Mouse (Mus musculus) forebrain, embryonic 10.5 days (tissue): ENCODE measurements around the gene Inca1. TPM values are rescaled to one million over a fixed set of nuclear protein-coding genes. Genes with fewer than 3 reads are reported as not detected.

Source experiments
- DNase-seq: peaks from one replicate; pipeline ENCODE4 v3.0.0-alpha.2; 2017; ENCODE audit warnings: low spot score; ENCODE audit errors: extremely low spot score
- H3K27ac ChIP-seq: fragments of 300-500 bp; sonication (generic); 2 replicates; pipeline ENCODE4 v1.5.1; 2016; ENCODE audit warnings: mild to moderate bottlenecking
- H3K27me3 ChIP-seq: fragments of 300-500 bp; sonication (generic); 2 replicates; pipeline ENCODE4 v1.6.1; 2016; ENCODE audit warnings: mild to moderate bottlenecking; ENCODE audit not compliant: poor library complexity, severe bottlenecking
- H3K36me3 ChIP-seq: fragments of 300-500 bp; sonication (generic); replicated peaks from 2 replicates; pipeline ENCODE4 v1.6.1; 2016; ENCODE audit warnings: mild to moderate bottlenecking, moderate library complexity
- H3K4me1 ChIP-seq: fragments of 300-500 bp; sonication (generic); 2 replicates; pipeline ENCODE4 v1.6.1; 2016
- H3K4me3 ChIP-seq: fragments of 300-500 bp; sonication (generic); 2 replicates; pipeline ENCODE4 v1.5.1; 2016; ENCODE audit warnings: mild to moderate bottlenecking, moderate library complexity
- H3K9me3 ChIP-seq: fragments of 300-500 bp; sonication (generic); 2 replicates; pipeline ENCODE4 v1.6.1; 2016; ENCODE audit warnings: mild to moderate bottlenecking, moderate library complexity
- WGBS: fragments of 180-500 bp; shearing (Covaris S2); methylation state at CpG from one replicate; pipeline ENCODE4 v1.1.7; 2016; 5-methylcytosine and 5-hydroxymethylcytosine counted together
- polyA plus RNA-seq: library from polyadenylated mRNA; unstranded; fragments of >200 nt; fragmentation: Nextera tagmentation; extraction: Ambion mirVana; gene quantifications from 2 replicates; pipeline ENCODE4 v1.2.1, GENCODE M21; 2016

Inca1 gene
- polyA plus RNA-seq, 1 experiment from 2014 or later: 1.1 TPM

GRCm38 (mm10) chr11:70678092-70678491 is 21.9 kb downstream of the Inca1 start:
- H3K4me1 ChIP-seq: peaks cover 29% of the 10 kb centered on the region
- 78% methylated on average over 9 of the region's 9 CpGs for WGBS
- no peak overlapping the region for H3K27ac ChIP-seq
- H3K27me3 ChIP-seq: 0 out of 2 replicates have a peak, but pooled peaks cover 3% of the 10 kb centered on the region
- no peak for DNase-seq
- peaks cover 67% of the 10 kb centered on the region for H3K36me3 ChIP-seq
- H3K9me3 ChIP-seq: no peaks in the 10 kb centered on the region
- H3K4me3 ChIP-seq: no peak overlapping the region

DNA sequence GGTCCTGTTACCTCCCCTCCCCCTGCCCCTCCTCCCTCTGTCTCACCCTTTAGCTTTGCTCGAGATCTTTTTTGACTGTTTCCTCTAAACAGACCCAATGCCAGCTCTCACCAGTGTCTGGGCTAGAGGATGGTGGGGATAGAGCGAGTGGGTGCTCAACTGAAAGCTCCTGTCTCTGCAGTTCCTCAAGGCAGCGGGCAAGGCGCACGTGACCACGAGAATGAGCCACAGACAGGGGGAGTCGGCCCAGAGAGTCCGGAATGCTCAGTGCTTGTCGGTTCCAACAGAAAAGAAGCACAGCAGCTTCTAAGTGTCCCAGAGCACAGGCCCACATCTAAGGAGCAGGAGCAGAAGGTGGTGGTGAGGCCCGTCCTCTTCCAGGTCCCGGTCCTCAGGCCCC is 25.5 kb downstream of the Inca1 start:
- 74% methylated on average over 11 of the region's 11 CpGs for WGBS
- Histone ChIP-seq H3K27ac (no peak overlapping the region), H3K4me1 (peaks cover 30% of the 10 kb centered on the region), H3K36me3 (peaks cover 63% of the 10 kb centered on the region), H3K4me3 (no peak overlapping the region), H3K9me3 (no peaks in the 10 kb centered on the region), H3K27me3 (no peaks in the 10 kb centered on the region)
- no peak for DNase-seq

DNA sequence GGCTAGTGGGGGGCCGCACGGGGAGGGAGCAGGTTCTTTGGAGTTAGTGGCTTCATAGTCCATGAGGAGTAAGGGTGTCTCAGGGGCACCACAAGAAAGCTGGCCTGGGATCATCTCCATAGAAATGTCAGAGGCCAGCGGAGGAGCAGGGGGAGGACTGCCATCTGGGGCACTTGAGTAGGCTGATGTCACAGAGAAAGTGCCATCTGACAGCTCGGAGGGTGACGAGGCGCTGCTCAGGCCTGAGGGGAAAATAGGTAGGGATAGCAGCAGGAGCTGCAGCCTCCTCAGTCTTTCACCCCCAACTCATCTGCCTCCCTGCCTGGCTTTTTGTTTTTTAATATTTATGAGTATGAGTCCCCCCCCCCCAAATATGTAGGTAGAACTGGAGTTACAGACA is 25.9 kb downstream of the Inca1 start:
- Histone ChIP-seq H3K4me3 (no peak overlapping the region), H3K9me3 (no peaks in the 10 kb centered on the region), H3K27ac (no peak overlapping the region), H3K27me3 (no peaks in the 10 kb centered on the region), H3K4me1 (peaks cover 31% of the 10 kb centered on the region), H3K36me3 (peaks cover 59% of the 10 kb centered on the region)
- 69% methylated on average over 6 of the region's 6 CpGs for WGBS
- no peak for DNase-seq

DNA sequence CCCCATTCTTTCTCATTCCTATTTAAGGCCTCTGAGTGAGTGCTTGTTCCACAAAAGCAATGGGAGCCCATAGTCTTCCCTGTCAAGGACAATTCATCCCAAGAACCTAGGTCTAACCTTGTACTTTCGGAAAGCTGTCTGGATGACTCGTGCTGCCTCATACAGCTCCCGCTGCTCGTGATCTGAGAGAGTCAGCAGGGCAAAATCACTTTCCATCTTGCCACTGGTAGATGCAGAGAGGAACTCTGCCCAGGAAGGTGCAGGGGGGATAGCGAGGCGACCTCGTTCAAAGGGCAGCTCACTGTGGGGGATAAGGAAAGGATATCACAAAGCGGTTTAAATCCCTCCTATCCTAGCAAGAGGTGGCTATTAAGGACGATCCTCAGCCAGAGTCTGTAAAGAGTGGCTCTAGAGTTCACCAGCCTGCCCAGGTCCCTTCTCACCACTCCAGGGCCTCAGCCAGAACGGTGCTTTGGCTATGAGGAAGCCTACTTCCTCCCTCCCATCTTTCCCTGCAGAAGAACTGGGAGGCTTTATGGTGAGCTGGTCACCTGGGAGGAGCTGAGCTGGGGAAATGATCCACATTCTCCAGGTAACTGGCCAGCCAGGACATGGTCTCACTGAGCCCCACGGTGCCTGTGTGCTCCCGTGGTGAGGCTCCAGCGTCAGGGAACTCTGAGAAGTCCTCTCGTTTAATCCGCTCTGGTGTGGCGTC is 28.5 kb downstream of the Inca1 start:
- WGBS: 77% methylated on average over 16 of the region's 16 CpGs
- no peaks in the 10 kb centered on the region for H3K27me3 ChIP-seq
- peak overlapping the region; percentile 72; the same call in 1 of the 2 replicates for H3K4me3 ChIP-seq
- peaks cover 47% of the 10 kb centered on the region for H3K4me1 ChIP-seq
- no peak for DNase-seq
- H3K27ac ChIP-seq: no peak overlapping the region
- no peaks in the 10 kb centered on the region for H3K9me3 ChIP-seq
- H3K36me3 ChIP-seq: peaks cover 58% of the 10 kb centered on the region

GRCm38 (mm10) chr11:70670483-70670882 is 29.5 kb downstream of the Inca1 start:
- 41% methylated on average over 14 of the region's 14 CpGs for WGBS
- Histone ChIP-seq H3K9me3 (no peaks in the 10 kb centered on the region), H3K27ac (peak overlapping the region; percentile 96), H3K4me3 (peak overlapping the region; percentile 72), H3K4me1 (peaks cover 47% of the 10 kb centered on the region), H3K36me3 (peaks cover 58% of the 10 kb centered on the region), H3K27me3 (no peaks in the 10 kb centered on the region)
- no peak for DNase-seq

DNA sequence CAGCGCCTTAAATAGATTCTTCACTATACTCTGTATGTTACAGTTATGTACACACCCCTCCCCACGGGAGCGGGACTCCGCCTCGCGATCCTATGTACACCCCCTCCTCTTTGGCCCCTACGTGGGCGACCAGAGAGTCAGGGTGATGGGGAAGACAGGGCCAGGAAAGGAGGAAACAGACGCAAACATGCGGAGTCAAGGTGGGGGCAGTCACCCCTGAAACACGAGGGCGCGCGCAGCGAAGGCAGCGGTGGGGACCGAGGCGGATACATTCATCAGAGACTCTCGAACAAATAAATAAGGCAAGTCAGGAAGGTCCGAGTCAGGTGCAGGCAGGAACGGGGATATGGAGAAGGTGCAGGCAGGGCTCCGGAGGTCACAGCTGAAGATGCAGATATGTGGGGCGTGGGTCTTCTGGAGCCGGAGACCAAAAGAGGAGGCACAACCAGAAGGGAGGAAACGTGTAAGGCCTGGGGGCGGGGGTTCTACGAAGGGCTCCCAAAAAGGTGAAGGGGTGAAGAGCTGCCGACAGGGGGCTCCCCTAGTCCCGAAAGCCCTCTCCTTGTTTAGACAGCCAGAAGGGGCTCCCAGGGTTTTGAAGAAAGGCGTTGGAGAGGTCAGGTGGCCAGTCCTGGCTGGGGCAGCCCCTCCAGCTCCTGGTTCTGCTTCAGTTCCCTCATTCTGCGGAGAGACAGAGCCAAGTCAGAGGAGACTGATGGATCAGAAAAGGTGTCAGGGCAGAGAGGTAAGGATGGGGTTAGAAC is 30.2 kb downstream of the Inca1 start:
- DNase-seq: peak; percentile 82
- H3K27ac ChIP-seq: peak overlapping the region; percentile 96
- peak overlapping the region; percentile 72 for H3K4me3 ChIP-seq
- H3K4me1 ChIP-seq: peaks cover 47% of the 10 kb centered on the region
- WGBS: under 1% methylated on average over 31 of the region's 31 CpGs
- H3K27me3 ChIP-seq: no peaks in the 10 kb centered on the region
- no peaks in the 10 kb centered on the region for H3K9me3 ChIP-seq
- peaks cover 59% of the 10 kb centered on the region for H3K36me3 ChIP-seq

- H3K36me3 ChIP-seq: peaks cover 60% of the 10 kb centered on the region
- H3K4me3 ChIP-seq: peak within 1 kb of the TSS; percentile 72
- peak; percentile 96 for DNase-seq
- H3K9me3 ChIP-seq: no peaks in the 10 kb centered on the region
- H3K4me1 ChIP-seq: peaks cover 47% of the 10 kb centered on the region
- H3K27ac ChIP-seq: peak within 1 kb of the TSS; percentile 96
- WGBS: under 1% methylated on average over 44 of the region's 44 CpGs
- no peaks in the 10 kb centered on the region for H3K27me3 ChIP-seq
Measured at GRCm38 (mm10) chr11:70668771-70669505, 31.0 kb downstream of the Inca1 start, which contains the start of gene Spag7. Gene Spag7 (minus strand): TSS chr11:70669416.

- 2% methylated on average over 15 of the region's 15 CpGs for WGBS
- H3K9me3 ChIP-seq: no peaks in the 10 kb centered on the region
- no peak for DNase-seq
- H3K27me3 ChIP-seq: no peaks in the 10 kb centered on the region
- peaks cover 61% of the 10 kb centered on the region for H3K36me3 ChIP-seq
- H3K27ac ChIP-seq: peak overlapping the region; percentile 96
- H3K4me1 ChIP-seq: peaks cover 45% of the 10 kb centered on the region
- H3K4me3 ChIP-seq: peak overlapping the region; percentile 72
Measured at GRCm38 (mm10) chr11:70668335-70668770, 31.6 kb downstream of the Inca1 start.

- DNase-seq: no peak
- peak overlapping the region; percentile 96 for H3K27ac ChIP-seq
- no peaks in the 10 kb centered on the region for H3K27me3 ChIP-seq
- peak overlapping the region; percentile 72 for H3K4me3 ChIP-seq
- H3K4me1 ChIP-seq: peaks cover 47% of the 10 kb centered on the region
- no peaks in the 10 kb centered on the region for H3K9me3 ChIP-seq
- 75% methylated on average over 14 of the region's 14 CpGs for WGBS
- H3K36me3 ChIP-seq: peaks cover 66% of the 10 kb centered on the region
Measured at GRCm38 (mm10) chr11:70667271-70668150, 32.4 kb downstream of the Inca1 start.

DNA sequence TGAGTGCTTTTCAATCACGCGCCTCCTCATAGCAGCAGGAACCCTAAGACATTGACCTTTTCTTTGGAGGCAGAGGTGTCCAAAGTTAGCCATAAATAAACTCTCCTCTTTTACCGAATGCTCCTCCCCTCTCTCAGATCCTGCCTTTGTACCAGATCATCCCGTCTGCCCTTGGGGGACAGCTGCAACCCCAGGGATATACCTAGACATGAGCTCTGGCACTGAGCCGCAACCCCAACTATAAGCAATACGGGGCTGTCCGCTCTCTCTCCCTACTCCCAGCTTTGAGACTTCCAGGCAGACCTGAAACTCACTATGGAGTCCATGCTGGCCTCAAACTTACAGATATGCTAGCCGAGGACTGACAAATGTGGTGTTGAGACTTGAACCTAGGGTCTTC is 33.3 kb downstream of the Inca1 start:
- H3K27ac ChIP-seq: no peak overlapping the region
- H3K4me3 ChIP-seq: no peak overlapping the region
- peaks cover 44% of the 10 kb centered on the region for H3K4me1 ChIP-seq
- H3K9me3 ChIP-seq: no peaks in the 10 kb centered on the region
- no peaks in the 10 kb centered on the region for H3K27me3 ChIP-seq
- no peak for DNase-seq
- peaks cover 66% of the 10 kb centered on the region for H3K36me3 ChIP-seq
- WGBS: 96% methylated on average over 8 of the region's 8 CpGs

DNA sequence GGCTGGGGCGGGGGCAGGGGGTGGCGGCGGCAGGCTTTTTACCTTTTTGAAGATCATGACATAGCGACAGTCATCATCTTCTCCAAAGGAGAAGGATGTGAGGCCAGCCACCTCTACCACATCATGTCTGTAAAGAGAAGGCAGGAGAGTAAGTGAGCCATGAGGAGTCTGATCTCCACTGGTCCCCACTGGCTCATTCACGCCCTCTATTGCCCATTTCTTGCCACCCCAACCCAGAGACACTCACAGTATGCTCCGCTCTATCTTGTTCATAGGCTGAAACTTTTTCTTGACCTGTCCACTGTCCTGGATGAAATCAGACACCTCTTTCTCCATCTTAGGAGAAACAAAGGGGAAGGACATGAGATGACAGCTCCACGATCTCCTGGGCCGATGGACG is 35.2 kb downstream of the Inca1 start:
- no peaks in the 10 kb centered on the region for H3K27me3 ChIP-seq
- DNase-seq: no peak
- H3K9me3 ChIP-seq: no peaks in the 10 kb centered on the region
- H3K36me3 ChIP-seq: peaks cover 76% of the 10 kb centered on the region
- peaks cover 25% of the 10 kb centered on the region for H3K4me1 ChIP-seq
- WGBS: 94% methylated on average over 9 of the region's 9 CpGs
- no peak overlapping the region for H3K4me3 ChIP-seq
- H3K27ac ChIP-seq: no peak overlapping the region

GRCm38 (mm10) chr11:70663957-70664356 is 36.0 kb downstream of the Inca1 start:
- no peak for DNase-seq
- H3K9me3 ChIP-seq: no peaks in the 10 kb centered on the region
- peaks cover 82% of the 10 kb centered on the region for H3K36me3 ChIP-seq
- 91% methylated on average over 6 of the region's 6 CpGs for WGBS
- H3K27me3 ChIP-seq: no peaks in the 10 kb centered on the region
- peaks cover 22% of the 10 kb centered on the region for H3K4me1 ChIP-seq
- no peak overlapping the region for H3K4me3 ChIP-seq
- H3K27ac ChIP-seq: no peak overlapping the region
